Mouse (Mus musculus): Measurements from ENCODE around the gene Tex264. TPM values are rescaled to one million over a fixed set of nuclear protein-coding genes. Genes with fewer than 3 reads are reported as not detected.
"Not testable (repeated sequence)": the region's sequence is repeated elsewhere in the genome, so short reads cannot be mapped to it uniquely, and the experiment has no call there.

Gene Tex264
- polyA plus RNA-seq, 1 experiment from 2014 or later, result 40.7 TPM

GRCm38 (mm10) chr9:106627796-106628195 lies 57.9 kb downstream of the Tex264 start:
- H3K9me3 ChIP-seq (replicated peaks); H3K4me3 ChIP-seq; H3K4me1 ChIP-seq; H3K27me3 ChIP-seq; ATAC-seq (ENCODE audit: low FRiP score); H3K27ac ChIP-seq; H3K9ac ChIP-seq; H3K4me2 ChIP-seq (replicated peaks); H3K36me3 ChIP-seq: not testable (repeated sequence)
- WGBS, result 27% methylated on average over 8 of the region's 8 CpGs

- Histone ChIP-seq H3K4me1 (no peaks in the 10 kb centered on the region), H3K27me3 (no peaks in the 10 kb centered on the region), H3K4me3 (no peak within 1 kb of the TSS), H3K9me3 (replicated peaks) (no peaks in the 10 kb centered on the region), H3K9ac (no peak within 1 kb of the TSS), H3K36me3 (no peaks in the 10 kb centered on the region), H3K4me2 (replicated peaks) (no peak within 1 kb of the TSS), H3K27ac (no peak within 1 kb of the TSS)
- WGBS, result 77% methylated on average over 2 of the region's 2 CpGs
- no peak for ATAC-seq (ENCODE audit: low FRiP score)
Measured at GRCm38 (mm10) chr9:106626282-106626681, 59.4 kb downstream of the Tex264 start, which contains the start of gene Iqcf6. Gene Iqcf6 (plus strand): TSS chr9:106626582.

GRCm38 (mm10) chr9:106617496-106617895 lies 68.2 kb downstream of the Tex264 start:
- no peaks in the 10 kb centered on the region for H3K4me1 ChIP-seq
- no peak overlapping the region for H3K4me3 ChIP-seq
- H3K4me2 ChIP-seq (replicated peaks), result no peak overlapping the region
- 87% methylated on average over 3 of the region's 3 CpGs for whole genome bisulfite sequencing
- 0 out of 2 replicates have a peak, but pooled peaks cover 3% of the 10 kb centered on the region for H3K9me3 ChIP-seq (replicated peaks)
- ATAC-seq (ENCODE audit: low FRiP score), result no peak
- H3K27ac ChIP-seq, result no peak overlapping the region
- no peaks in the 10 kb centered on the region for H3K36me3 ChIP-seq
- no peak overlapping the region for H3K9ac ChIP-seq
- H3K27me3 ChIP-seq, result no peaks in the 10 kb centered on the region

GRCm38 (mm10) chr9:106616306-106616705 lies 69.4 kb downstream of the Tex264 start:
- no peak for ATAC-seq (ENCODE audit: low FRiP score)
- H3K4me1 ChIP-seq, result no peaks in the 10 kb centered on the region
- H3K4me2 ChIP-seq (replicated peaks), result no peak overlapping the region
- H3K27ac ChIP-seq, result no peak overlapping the region
- H3K36me3 ChIP-seq, result no peaks in the 10 kb centered on the region
- 89% methylated on average over 9 of the region's 9 CpGs for WGBS
- 0 out of 2 replicates have a peak, but pooled peaks cover 3% of the 10 kb centered on the region for H3K9me3 ChIP-seq (replicated peaks)
- no peaks in the 10 kb centered on the region for H3K27me3 ChIP-seq
- H3K4me3 ChIP-seq, result no peak overlapping the region
- no peak overlapping the region for H3K9ac ChIP-seq

- H3K4me2 ChIP-seq (replicated peaks), result no peak overlapping the region
- H3K9me3 ChIP-seq (replicated peaks), result 0 out of 2 replicates have a peak, but pooled peaks cover 3% of the 10 kb centered on the region
- H3K36me3 ChIP-seq, result no peaks in the 10 kb centered on the region
- H3K4me3 ChIP-seq, result no peak overlapping the region
- no peaks in the 10 kb centered on the region for H3K27me3 ChIP-seq
- no peak overlapping the region for H3K9ac ChIP-seq
- H3K27ac ChIP-seq, result no peak overlapping the region
- no peak for ATAC-seq (ENCODE audit: low FRiP score)
- H3K4me1 ChIP-seq, result no peaks in the 10 kb centered on the region
- 46% methylated on average over 3 of the region's 3 CpGs for WGBS
Measured at GRCm38 (mm10) chr9:106614616-106615015, 71.1 kb downstream of the Tex264 start.

- Histone ChIP-seq H3K27me3 (no peaks in the 10 kb centered on the region), H3K9ac (no peak overlapping the region), H3K9me3 (replicated peaks) (no peaks in the 10 kb centered on the region), H3K4me3 (no peak overlapping the region), H3K27ac (no peak overlapping the region), H3K4me2 (replicated peaks) (no peak overlapping the region), H3K4me1 (no peaks in the 10 kb centered on the region), H3K36me3 (no peaks in the 10 kb centered on the region)
- no peak for ATAC-seq (ENCODE audit: low FRiP score)
- 72% methylated on average over 2 of the region's 2 CpGs for WGBS
Measured at GRCm38 (mm10) chr9:106613951-106614350, 71.8 kb downstream of the Tex264 start.

GRCm38 (mm10) chr9:106610727-106611126 lies 75.0 kb downstream of the Tex264 start:
- WGBS, result 89% methylated on average over 4 of the region's 4 CpGs

More at GRCm38 (mm10) chr9:106610727-106611126, 75.0 kb downstream of the Tex264 start:
- H3K4me3 ChIP-seq, result no peak overlapping the region
- H3K9me3 ChIP-seq (replicated peaks), result no peaks in the 10 kb centered on the region
- no peak overlapping the region for H3K9ac ChIP-seq
- no peak overlapping the region for H3K4me2 ChIP-seq (replicated peaks)
- H3K27ac ChIP-seq, result no peak overlapping the region
- H3K36me3 ChIP-seq, result no peaks in the 10 kb centered on the region
- no peaks in the 10 kb centered on the region for H3K4me1 ChIP-seq
- H3K27me3 ChIP-seq, result no peaks in the 10 kb centered on the region
- no peak for ATAC-seq (ENCODE audit: low FRiP score)

Other genes with a start within 250 kb of the Tex264 start
- 29.0 and 30.7 TPM in 2 replicates for gene Acy1, start 247.6 kb downstream of the Tex264 start, polyA plus RNA-seq (2016; fragmentation: Nextera tagmentation; extraction: Ambion mirVana)
- 7.6 and 8.5 TPM in 2 replicates for gene Abhd14b, start 238.5 kb downstream of the Tex264 start, polyA plus RNA-seq (2016; fragmentation: Nextera tagmentation; extraction: Ambion mirVana)
- 37.5 and 39.7 TPM in 2 replicates for gene Abhd14a, start 238.2 kb downstream of the Tex264 start, polyA plus RNA-seq (2016; fragmentation: Nextera tagmentation; extraction: Ambion mirVana)
- gene Pcbp4, start 232.6 kb downstream of the Tex264 start, polyA plus RNA-seq (2016; fragmentation: Nextera tagmentation; extraction: Ambion mirVana), result 308 and 309 TPM in 2 replicates
- gene Gpr62, start 220.0 kb downstream of the Tex264 start, polyA plus RNA-seq (2016; fragmentation: Nextera tagmentation; extraction: Ambion mirVana), result 0.41 and 0.68 TPM in 2 replicates
- 42.7 and 52.2 TPM in 2 replicates for gene Rrp9, start 210.0 kb downstream of the Tex264 start, polyA plus RNA-seq (2016; fragmentation: Nextera tagmentation; extraction: Ambion mirVana)
- 1.6 and 2.1 TPM in 2 replicates for gene Parp3, start 209.0 kb downstream of the Tex264 start, polyA plus RNA-seq (2016; fragmentation: Nextera tagmentation; extraction: Ambion mirVana)
- not detected in 2 replicates for gene Iqcf1, start 186.0 kb downstream of the Tex264 start, polyA plus RNA-seq (2016; fragmentation: Nextera tagmentation; extraction: Ambion mirVana)
- gene Iqcf5, start 171.4 kb downstream of the Tex264 start, polyA plus RNA-seq (2016; fragmentation: Nextera tagmentation; extraction: Ambion mirVana), result not detected in 2 replicates
- gene Iqcf3, start 124.3 kb downstream of the Tex264 start, polyA plus RNA-seq (2016; fragmentation: Nextera tagmentation; extraction: Ambion mirVana), result not detected in 2 replicates
- gene Iqcf4, start 114.9 kb downstream of the Tex264 start, polyA plus RNA-seq (2016; fragmentation: Nextera tagmentation; extraction: Ambion mirVana), result not detected in 2 replicates
- gene Iqcf6, start 59.3 kb downstream of the Tex264 start, polyA plus RNA-seq (2016; fragmentation: Nextera tagmentation; extraction: Ambion mirVana), result not detected in 2 replicates
- gene Grm2, start 29.8 kb downstream of the Tex264 start, polyA plus RNA-seq (2016; fragmentation: Nextera tagmentation; extraction: Ambion mirVana), result 4.4 and 4.7 TPM in 2 replicates
- 9.1 and 9.5 TPM in 2 replicates for gene Rad54l2, start 103.3 kb upstream of the Tex264 start, polyA plus RNA-seq (2016; fragmentation: Nextera tagmentation; extraction: Ambion mirVana)
- gene Dcaf1, start 135.9 kb upstream of the Tex264 start, polyA plus RNA-seq (2016; fragmentation: Nextera tagmentation; extraction: Ambion mirVana), result 18.2 and 26.5 TPM in 2 replicates
- gene Rbm15b, start 201.5 kb upstream of the Tex264 start, polyA plus RNA-seq (2016; fragmentation: Nextera tagmentation; extraction: Ambion mirVana), result 30.1 and 33.0 TPM in 2 replicates
- gene Manf, start 206.1 kb upstream of the Tex264 start, polyA plus RNA-seq (2016; fragmentation: Nextera tagmentation; extraction: Ambion mirVana), result 224 and 229 TPM in 2 replicates